Mouse (Mus musculus) forebrain, postnatal 0 days (tissue): ENCODE measurements at regions not wholly inside any gene's neighbourhood (a gene's known extent, or its start where the extent isn't known, plus 50 kb on each side); places are given as distances from the start of the nearest gene placed in this dataset.
"Not testable (repeated sequence)": the region's sequence is repeated elsewhere in the genome, so short reads cannot be mapped to it uniquely, and the experiment has no call there.

Experiments used
- ATAC-seq: fragments of 200-750 bp; cut with Nextera tagmentation; 2 replicates; pipeline ENCODE4 v1.8.0; 2017; ENCODE audit warnings: mild to moderate bottlenecking, moderate library complexity
- DNase-seq: peaks from one replicate; pipeline ENCODE4 v3.0.0-alpha.2; 2015
- H3K27ac ChIP-seq: fragments of 300-500 bp; sonication (generic); 2 replicates; pipeline ENCODE4 v1.5.1; 2014; ENCODE audit warnings: low read depth, mild to moderate bottlenecking, antibody characterized with exemption, low read length, moderate library complexity, mixed read lengths
- H3K27me3 ChIP-seq: fragments of 300-500 bp; sonication (generic); 2 replicates; pipeline ENCODE4 v1.6.1; 2014; ENCODE audit warnings: mild to moderate bottlenecking, low read length, mixed read lengths; ENCODE audit not compliant: insufficient read depth
- H3K36me3 ChIP-seq: fragments of 300-500 bp; sonication (generic); 2 replicates; pipeline ENCODE4 v1.6.1; 2014; ENCODE audit warnings: mild to moderate bottlenecking, moderate library complexity; ENCODE audit not compliant: insufficient read depth
- H3K4me1 ChIP-seq: fragments of 300-500 bp; sonication (generic); 2 replicates; pipeline ENCODE4 v1.6.1; 2014; ENCODE audit warnings: antibody characterized with exemption; ENCODE audit not compliant: insufficient read depth
- H3K4me2 ChIP-seq: fragments of 300-500 bp; sonication (generic); 2 replicates; pipeline ENCODE4 v1.6.1; 2014; ENCODE audit warnings: low read depth, mild to moderate bottlenecking, moderate library complexity
- H3K4me3 ChIP-seq: fragments of 300-500 bp; sonication (generic); 2 replicates; pipeline ENCODE4 v1.5.1; 2014; ENCODE audit warnings: low read depth, low read length, mixed read lengths
- H3K9ac ChIP-seq: fragments of 300-500 bp; sonication (generic); 2 replicates; pipeline ENCODE4 v1.6.1; 2014; ENCODE audit warnings: mild to moderate bottlenecking
- H3K9me3 ChIP-seq: fragments of 300-500 bp; sonication (generic); 2 replicates; pipeline ENCODE4 v1.6.1; 2016; ENCODE audit warnings: low read length
- CTCF ChIP-seq: sonication (generic); IDR thresholded peaks from 2 replicates; pipeline ENCODE4 v1.5.1; 2016; ENCODE audit warnings: antibody characterized with exemption, control low read depth, low read depth
- WGBS: fragments of 180-500 bp; shearing (Covaris S2); extraction: QIAGEN DNeasy Blood & Tissue Kit; methylation state at CpG from one replicate; pipeline ENCODE4 v1.1.7; 2014; 5-methylcytosine and 5-hydroxymethylcytosine counted together

DNA sequence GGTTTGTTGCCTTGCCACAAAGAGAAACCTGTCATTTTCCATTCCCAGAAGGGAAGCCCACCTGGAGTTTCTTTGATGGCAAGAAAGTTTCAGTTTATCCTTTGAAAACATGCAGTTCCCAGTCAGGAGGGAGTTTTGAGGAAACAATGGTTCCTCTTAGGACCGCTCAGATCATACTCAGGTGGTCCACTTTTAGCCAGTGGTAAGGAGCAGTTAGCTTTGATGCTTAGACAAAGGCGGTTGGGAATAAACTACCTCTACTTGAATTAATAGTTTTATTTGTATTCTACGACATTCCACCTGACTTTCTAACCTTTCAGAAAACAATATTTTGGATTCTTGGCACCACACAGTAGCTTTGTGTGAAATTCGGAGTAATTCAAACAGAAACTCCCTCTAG lies 401.5 kb upstream of the Impg1 start:
- ATAC-seq (no peak), DNase-seq (no peak)
- H3K4me3 ChIP-seq, result no peak overlapping the region
- H3K27me3 ChIP-seq, result no peaks in the 10 kb centered on the region
- H3K9me3 ChIP-seq, result no peaks in the 10 kb centered on the region
- H3K36me3 ChIP-seq, result no peaks in the 10 kb centered on the region
- H3K9ac ChIP-seq, result no peak overlapping the region
- 69% methylated on average over 4 of the region's 4 CpGs for WGBS
- H3K4me1 ChIP-seq, result no peaks in the 10 kb centered on the region
- no peak overlapping the region for H3K4me2 ChIP-seq
- no peak overlapping the region for H3K27ac ChIP-seq
- no peak for TF ChIP-seq CTCF

DNA sequence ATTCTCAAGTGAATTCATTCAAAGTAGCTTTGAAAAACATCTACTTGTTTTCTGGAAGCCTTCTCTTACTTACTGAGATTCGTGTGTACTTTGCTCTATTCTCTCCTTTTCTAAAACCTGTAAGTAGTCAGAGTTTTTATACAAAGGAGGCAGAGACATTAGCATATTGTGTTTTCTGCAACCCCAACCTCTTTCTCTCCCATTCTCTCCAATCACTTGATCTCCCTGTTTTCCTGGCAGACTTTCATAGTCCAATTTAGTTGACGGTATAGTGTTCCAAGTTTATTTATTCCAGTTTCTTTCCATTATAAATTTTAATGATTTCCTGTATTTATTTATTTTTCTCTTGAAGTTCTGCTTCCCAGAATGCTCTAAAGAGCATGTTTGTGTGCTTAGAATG lies 393.7 kb upstream of the Impg1 start:
- Histone ChIP-seq H3K27me3 (no peaks in the 10 kb centered on the region), H3K27ac (no peak overlapping the region), H3K4me3 (no peak overlapping the region), H3K4me2 (no peak overlapping the region), H3K9ac (no peak overlapping the region), H3K36me3 (no peaks in the 10 kb centered on the region), H3K4me1 (no peaks in the 10 kb centered on the region), H3K9me3 (no peaks in the 10 kb centered on the region)
- 12% methylated on average over 2 of the region's 2 CpGs for WGBS
- ATAC-seq (no peak), DNase-seq (no peak)
- TF ChIP-seq CTCF, result no peak

DNA sequence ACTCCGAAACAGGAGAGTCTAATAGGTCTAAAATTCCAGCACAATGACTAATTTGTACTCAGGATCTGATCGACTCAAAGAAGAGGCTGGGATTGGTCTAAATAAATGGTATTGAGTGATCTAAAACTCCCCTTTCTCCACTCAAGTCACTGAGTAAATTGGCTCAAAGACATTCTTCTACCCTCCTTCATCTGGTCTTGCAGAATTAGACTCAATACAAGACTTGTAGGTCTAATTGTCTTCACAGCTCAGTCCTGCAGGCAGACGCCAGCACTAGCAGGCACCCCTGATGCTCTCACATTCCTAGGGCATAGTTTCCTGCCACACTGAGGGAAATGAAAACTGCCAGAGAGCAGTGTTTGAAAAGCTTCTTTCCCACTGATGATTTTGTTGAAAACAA lies 382.9 kb upstream of the Impg1 start:
- H3K27me3 ChIP-seq, result no peaks in the 10 kb centered on the region
- no peaks in the 10 kb centered on the region for H3K36me3 ChIP-seq
- no peak for TF ChIP-seq CTCF
- H3K9me3 ChIP-seq, result no peaks in the 10 kb centered on the region
- no peak overlapping the region for H3K27ac ChIP-seq
- DNase-seq (no peak), ATAC-seq (no peak)
- H3K4me1 ChIP-seq, result no peaks in the 10 kb centered on the region
- no peak overlapping the region for H3K4me3 ChIP-seq
- H3K4me2 ChIP-seq, result no peak overlapping the region
- H3K9ac ChIP-seq, result no peak overlapping the region
- WGBS, result 24% methylated on average over 3 of the region's 3 CpGs

DNA sequence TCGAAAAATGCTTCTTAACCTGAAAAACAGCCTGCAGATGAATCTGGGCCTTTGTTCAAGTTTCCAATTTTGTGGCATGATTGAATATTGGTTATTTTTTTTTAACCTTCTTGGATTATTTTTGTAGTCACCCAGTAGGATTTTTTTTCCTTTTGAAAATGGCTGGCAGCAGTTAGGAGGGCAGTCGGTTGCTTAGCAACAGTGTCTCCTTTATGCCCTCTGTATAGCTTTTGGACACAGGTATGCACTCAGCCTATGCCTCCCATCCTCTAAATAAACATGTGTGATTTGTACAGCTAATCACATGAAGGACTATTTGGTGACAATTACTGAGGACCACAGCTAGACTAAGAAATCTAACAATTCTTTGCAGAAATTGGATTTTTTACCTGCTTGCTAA lies 367.5 kb upstream of the Impg1 start:
- WGBS, result 65% methylated on average over 2 of the region's 2 CpGs
- Histone ChIP-seq H3K27ac (no peak overlapping the region), H3K4me2 (no peak overlapping the region), H3K9me3 (no peaks in the 10 kb centered on the region), H3K4me1 (no peaks in the 10 kb centered on the region), H3K4me3 (no peak overlapping the region), H3K36me3 (no peaks in the 10 kb centered on the region), H3K27me3 (no peaks in the 10 kb centered on the region), H3K9ac (no peak overlapping the region)
- no peak for TF ChIP-seq CTCF
- DNase-seq (no peak), ATAC-seq (no peak)

DNA sequence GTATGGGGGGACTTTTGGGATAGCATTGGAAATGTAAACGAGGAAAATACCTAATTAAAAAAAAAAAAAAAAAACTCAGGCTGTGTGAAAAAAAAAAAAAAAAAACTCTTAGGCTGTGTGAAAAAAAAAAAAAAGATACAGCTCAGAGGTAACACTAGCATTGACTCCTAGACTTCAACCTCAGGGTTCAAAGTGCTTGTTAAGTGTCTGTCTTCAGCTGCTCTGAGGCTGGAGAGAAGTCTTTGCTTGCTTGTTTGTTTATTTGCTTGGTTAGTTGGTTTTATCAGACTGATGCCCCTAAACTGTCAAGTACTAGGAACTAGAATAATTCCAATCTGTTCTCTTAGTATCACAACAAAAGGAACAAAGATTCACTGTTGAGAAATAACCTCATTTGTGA lies 360.1 kb upstream of the Impg1 start:
- no peak for TF ChIP-seq CTCF
- Histone ChIP-seq H3K4me1 (no peaks in the 10 kb centered on the region), H3K4me3 (no peak overlapping the region), H3K36me3 (no peaks in the 10 kb centered on the region), H3K9me3 (no peaks in the 10 kb centered on the region), H3K4me2 (no peak overlapping the region), H3K27me3 (no peaks in the 10 kb centered on the region), H3K27ac (no peak overlapping the region), H3K9ac (no peak overlapping the region)
- DNase-seq (no peak), ATAC-seq (no peak)
- 32% methylated on average over 1 of the region's 1 CpGs for WGBS

DNA sequence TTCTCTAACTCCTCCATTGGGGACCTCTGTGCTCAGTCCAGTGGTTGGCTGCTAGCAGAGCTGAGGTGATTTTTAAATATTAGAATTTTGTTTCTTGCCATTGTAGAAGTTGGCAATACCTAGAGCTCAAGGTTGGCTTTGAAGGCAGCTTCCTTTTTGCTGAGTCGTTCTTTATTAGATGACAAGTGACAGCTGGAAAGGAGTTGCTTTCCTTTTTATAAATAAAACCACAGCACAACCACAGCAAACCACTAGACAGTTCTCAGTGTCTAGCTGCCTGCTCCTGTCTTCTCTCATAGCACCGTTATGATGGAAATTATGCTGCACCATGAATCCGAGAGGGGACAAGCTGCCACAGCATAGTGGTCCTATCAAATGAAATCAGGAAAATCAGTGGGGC lies 354.8 kb upstream of the Impg1 start:
- H3K27ac ChIP-seq, result no peak overlapping the region
- no peaks in the 10 kb centered on the region for H3K4me1 ChIP-seq
- no peak overlapping the region for H3K4me3 ChIP-seq
- ATAC-seq (no peak), DNase-seq (no peak)
- 84% methylated on average over 3 of the region's 3 CpGs for WGBS
- H3K9me3 ChIP-seq, result no peaks in the 10 kb centered on the region
- no peaks in the 10 kb centered on the region for H3K27me3 ChIP-seq
- no peak overlapping the region for H3K9ac ChIP-seq
- no peak for TF ChIP-seq CTCF
- H3K4me2 ChIP-seq, result no peak overlapping the region
- H3K36me3 ChIP-seq, result no peaks in the 10 kb centered on the region

DNA sequence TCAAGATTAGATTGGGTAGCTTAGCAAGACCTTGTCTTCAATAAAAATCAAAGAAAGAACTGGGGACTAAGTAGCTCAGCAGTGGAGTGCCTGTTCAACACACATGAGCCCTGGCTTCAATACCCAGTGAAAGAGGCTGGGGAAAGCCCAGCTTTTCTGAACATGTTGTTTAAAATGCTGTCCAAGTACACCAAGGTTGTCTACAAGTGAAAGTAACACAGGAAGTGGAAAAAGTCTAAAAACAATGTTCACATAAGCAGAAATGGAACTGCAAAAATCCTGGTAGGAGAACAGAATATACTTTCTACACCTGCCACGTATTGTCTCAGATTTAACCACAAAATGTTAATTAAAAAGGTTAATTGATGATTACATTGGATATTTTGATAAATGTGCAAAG lies 353.8 kb upstream of the Impg1 start:
- H3K4me2 ChIP-seq, result no peak overlapping the region
- H3K9ac ChIP-seq, result no peak overlapping the region
- H3K4me3 ChIP-seq, result no peak overlapping the region
- H3K27me3 ChIP-seq, result no peaks in the 10 kb centered on the region
- DNase-seq (no peak), ATAC-seq (no peak)
- no peak overlapping the region for H3K27ac ChIP-seq
- no peak for TF ChIP-seq CTCF
- H3K4me1 ChIP-seq, result no peaks in the 10 kb centered on the region
- H3K36me3 ChIP-seq, result no peaks in the 10 kb centered on the region
- no peaks in the 10 kb centered on the region for H3K9me3 ChIP-seq
- 92% methylated on average over 1 of the region's 1 CpGs for WGBS

DNA sequence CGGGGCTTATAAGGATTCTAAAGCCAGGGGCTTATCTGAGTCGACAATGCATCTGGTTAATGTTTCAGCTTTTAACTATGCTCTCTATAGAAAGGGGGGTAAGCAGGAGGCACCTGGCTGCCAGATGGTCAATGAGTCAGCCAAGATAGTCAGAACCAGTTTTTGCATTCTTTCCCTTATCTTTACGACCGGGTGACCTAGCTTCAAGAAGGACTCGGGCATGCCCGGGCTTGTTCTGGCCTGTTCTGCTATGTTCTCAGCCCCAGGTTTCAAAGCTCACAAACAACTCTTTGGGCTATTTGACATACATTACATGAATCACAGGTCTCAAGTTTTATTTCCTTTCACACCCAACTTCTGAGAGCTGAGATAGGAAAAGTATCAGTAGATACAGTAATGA lies 348.6 kb upstream of the Impg1 start:
- H3K36me3 ChIP-seq, H3K27me3 ChIP-seq, H3K4me2 ChIP-seq, ATAC-seq, H3K27ac ChIP-seq, H3K4me3 ChIP-seq, H3K9me3 ChIP-seq, DNase-seq, H3K9ac ChIP-seq, H3K4me1 ChIP-seq: not testable (repeated sequence)
- WGBS, result 96% methylated on average over 6 of the region's 6 CpGs
